Mouse (Mus musculus) bone marrow macrophage, adult 2 months (primary cell): ENCODE results near the gene Cldn10.

Experiments used
- CTCF ChIP-seq: IDR thresholded peaks from 2 replicates; pipeline ENCODE4 v1.5.1; 2012; ENCODE audit warnings: low read depth, mild to moderate bottlenecking, low read length, moderate library complexity
- POLR2A ChIP-seq: IDR thresholded peaks from 2 replicates; pipeline ENCODE4 v1.6.1; 2012; ENCODE audit warnings: mild to moderate bottlenecking, low read depth, low read length, borderline replicate concordance

DNA sequence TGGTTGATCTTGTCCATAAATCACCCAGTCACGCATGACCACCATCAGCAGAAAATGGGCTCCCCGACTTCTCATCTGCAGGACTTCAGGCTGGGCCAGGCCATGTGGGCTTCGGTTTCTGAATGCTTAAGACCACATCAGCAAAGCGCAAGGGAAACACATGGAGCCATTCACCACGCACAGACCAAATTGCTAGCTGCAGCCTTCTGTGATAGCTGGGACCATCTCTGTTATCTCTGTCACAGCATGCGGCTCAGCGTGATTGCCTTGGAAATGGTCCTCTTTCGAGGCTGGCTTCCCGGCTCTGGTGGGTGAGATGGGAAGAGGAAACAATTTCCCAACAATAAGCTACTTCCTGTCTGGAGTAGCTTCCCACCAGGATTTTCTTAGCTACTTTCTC is 12.2 kb downstream of the Cldn10 start:
- TF ChIP-seq CTCF (no peak), POLR2A (no peak)
